Mouse (Mus musculus): ENCODE results near the gene Vrk2. TPM values are rescaled to one million over a fixed set of nuclear protein-coding genes. Genes with fewer than 3 reads are reported as not detected.
A peak's percentile ranks its signal among the peaks of the same experiment; 100 is the strongest.

Gene Vrk2
- total RNA-seq (2022) = 1 to 10 TPM; 2.6 to 5.1 (median 3.4) TPM

GRCm38 (mm10) chr11:26593061-26594059, at the start of gene Vrk2, which contains the start of gene Gm6899:
TSS of gene Vrk2 (minus strand) at chr11:26593999.
TSS of gene Gm6899 (plus strand) at chr11:26593241.
- peak; percentile 8 to 26 for DNase-seq (ENCODE audit: low spot score in 2 of 2)

GRCm38 (mm10) chr11:26642141-26642540, 48.3 kb upstream of the Vrk2 start:
- no peak for DNase-seq (ENCODE audit: low spot score in 2 of 2)

- no peak for DNase-seq (ENCODE audit: low spot score in 2 of 2)
These were observed 46.6 kb upstream of the Vrk2 start for GRCm38 (mm10) chr11:26640314-26640785.

- no peak for DNase-seq (ENCODE audit: low spot score in 2 of 2)
These were observed 42.4 kb upstream of the Vrk2 start for GRCm38 (mm10) chr11:26636239-26636638.

GRCm38 (mm10) chr11:26622727-26623126, 28.9 kb upstream of the Vrk2 start:
- no peak for DNase-seq (ENCODE audit: low spot score in 2 of 2)

DNA sequence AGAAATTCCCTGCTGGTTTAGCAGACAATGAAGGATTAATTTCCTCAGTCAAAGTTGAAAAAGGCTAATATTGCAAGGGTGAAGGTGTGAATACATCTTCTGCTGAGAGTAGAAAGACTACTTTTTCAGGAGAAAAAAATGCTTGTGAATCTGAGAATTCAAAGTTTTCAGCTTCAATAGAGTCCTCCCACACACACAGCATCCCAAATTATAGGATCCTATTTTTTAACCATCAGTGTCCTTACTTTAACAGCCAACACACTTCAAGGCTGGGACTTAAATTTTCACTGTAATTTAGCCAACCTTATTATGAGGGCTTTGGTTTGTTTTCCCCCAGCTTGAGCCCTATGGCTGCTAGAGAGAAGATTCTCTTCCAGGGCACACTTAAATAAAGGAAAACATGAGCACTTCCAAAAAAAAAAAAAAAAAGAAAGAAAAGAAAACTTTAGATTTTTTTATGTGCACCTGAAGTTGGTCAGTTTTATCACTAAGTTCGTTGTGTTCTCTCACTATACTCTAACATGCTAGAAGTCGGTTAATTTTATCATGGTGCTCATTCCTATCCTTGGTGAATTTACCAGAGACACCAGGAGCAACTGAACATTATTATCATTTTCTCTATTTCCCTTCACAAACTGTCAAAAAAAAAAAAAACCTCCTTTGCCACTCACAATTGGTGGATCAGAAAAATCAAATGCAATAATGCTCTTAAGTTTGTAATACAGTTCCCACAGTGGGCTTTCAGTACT, 24.9 kb upstream of the Vrk2 start:
- no peak for DNase-seq (ENCODE audit: low spot score in 2 of 2)

DNA sequence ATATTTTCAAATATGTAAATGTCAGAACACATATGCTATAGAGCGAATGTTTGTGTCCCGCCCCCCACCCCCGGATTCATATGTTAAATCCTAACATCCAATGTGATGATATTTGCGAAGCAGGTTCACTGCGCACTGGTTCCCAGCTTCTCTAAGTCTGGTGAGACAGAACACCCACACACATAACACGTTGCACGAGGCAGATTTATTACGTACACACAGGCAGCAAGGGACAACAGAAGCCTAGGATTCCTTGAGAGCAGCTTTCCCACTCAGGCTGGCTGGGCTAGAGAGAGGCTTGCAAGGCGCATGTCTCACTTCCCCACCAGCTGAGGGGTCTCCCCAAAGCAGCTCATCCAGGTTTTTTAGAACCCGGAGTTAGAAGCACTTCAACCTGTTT, 15.0 kb upstream of the Vrk2 start:
- peak; percentile 25 to 26 for DNase-seq (ENCODE audit: low spot score in 2 of 2)

DNA sequence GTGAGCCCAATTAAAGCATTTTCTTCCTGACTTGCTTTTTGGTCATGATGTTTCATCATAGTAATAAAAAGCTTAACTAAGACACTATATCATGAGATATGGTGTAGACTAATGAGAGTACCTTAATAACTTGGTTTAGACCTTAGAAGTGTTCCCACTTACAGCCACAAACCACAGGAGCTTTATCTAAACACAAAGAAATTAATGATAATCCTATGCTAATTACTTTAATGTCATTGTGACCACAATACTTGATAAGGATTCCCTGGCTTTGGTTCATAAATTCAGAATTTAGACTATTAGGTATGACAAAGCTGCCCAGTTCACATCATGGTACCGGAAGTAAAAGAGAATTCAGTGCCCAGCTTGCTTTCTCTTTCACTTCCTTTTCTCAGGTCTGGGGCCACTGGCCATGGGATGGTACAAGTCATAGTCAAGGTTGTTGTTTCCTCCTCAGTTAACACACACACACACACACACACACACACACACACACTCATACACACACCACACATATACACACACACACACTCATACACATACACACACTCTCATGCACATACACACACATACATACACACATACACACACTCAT, 10.4 kb upstream of the Vrk2 start:
- no peak for DNase-seq (ENCODE audit: low spot score in 2 of 2)

DNA sequence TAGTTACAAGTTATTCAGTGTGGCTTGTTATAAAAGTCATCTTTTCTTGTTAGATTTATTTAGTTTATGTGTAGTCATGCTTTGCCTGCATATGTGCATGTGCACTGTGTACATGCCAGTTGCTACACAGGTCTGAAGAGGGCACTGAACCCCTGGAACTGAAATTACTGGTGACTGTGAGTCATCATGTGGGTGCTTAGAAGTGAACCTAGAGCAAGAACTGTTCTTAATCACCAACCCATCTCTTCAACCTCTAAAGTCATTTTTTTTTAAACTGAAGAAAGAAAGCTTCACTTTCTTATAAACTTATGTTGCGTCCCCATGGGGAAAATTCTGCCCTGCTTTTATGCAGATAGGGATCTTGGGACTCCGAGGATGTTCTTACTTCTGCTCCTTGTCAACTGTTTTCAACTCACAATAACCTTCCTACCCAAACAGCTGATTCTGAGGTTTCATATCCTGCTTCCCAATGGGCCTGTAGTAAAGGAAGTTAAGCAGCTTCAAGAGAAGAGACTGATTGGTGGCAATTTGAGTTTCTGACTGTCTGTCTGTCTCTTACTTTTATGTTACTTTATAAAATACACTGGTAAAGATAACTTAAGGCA, 7.9 kb upstream of the Vrk2 start:
- no peak for DNase-seq (ENCODE audit: low spot score in 2 of 2)

- DNase-seq (ENCODE audit: low spot score in 2 of 2) = no peak
These were observed 6.9 kb upstream of the Vrk2 start for GRCm38 (mm10) chr11:26600692-26601091.

GRCm38 (mm10) chr11:26598876-26599275, 5.1 kb upstream of the Vrk2 start:
- no peak for DNase-seq (ENCODE audit: low spot score in 2 of 2)

- no peak for DNase-seq (ENCODE audit: low spot score in 2 of 2)
These were observed 4.0 kb upstream of the Vrk2 start for GRCm38 (mm10) chr11:26597761-26598160.

- no peak for DNase-seq (ENCODE audit: low spot score in 2 of 2)
These were observed 3.3 kb upstream of the Vrk2 start for GRCm38 (mm10) chr11:26597145-26597544.

GRCm38 (mm10) chr11:26596186-26596585, 2.4 kb upstream of the Vrk2 start:
- DNase-seq (ENCODE audit: low spot score in 2 of 2) = no peak

DNA sequence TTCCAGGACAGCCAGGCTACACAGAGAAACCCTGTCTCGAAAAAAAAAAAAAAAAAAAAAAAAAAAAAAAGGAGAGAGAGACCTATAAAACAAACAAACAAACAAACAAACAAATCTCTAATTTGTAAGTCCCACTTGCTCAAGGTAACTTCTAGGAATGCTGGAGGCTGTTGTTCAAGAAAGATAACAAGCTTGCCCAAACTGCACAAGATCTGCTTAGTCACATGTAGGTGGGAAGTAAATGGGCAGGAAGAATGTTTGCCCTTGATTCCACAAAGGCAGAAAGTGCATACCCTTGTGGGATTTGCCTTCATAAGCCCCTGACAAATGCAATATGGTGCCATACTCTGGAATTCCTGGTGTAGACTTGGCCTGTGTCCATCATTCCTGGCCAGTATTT, 688 bp upstream of the Vrk2 start:
- DNase-seq (ENCODE audit: low spot score in 2 of 2) = no peak

DNA sequence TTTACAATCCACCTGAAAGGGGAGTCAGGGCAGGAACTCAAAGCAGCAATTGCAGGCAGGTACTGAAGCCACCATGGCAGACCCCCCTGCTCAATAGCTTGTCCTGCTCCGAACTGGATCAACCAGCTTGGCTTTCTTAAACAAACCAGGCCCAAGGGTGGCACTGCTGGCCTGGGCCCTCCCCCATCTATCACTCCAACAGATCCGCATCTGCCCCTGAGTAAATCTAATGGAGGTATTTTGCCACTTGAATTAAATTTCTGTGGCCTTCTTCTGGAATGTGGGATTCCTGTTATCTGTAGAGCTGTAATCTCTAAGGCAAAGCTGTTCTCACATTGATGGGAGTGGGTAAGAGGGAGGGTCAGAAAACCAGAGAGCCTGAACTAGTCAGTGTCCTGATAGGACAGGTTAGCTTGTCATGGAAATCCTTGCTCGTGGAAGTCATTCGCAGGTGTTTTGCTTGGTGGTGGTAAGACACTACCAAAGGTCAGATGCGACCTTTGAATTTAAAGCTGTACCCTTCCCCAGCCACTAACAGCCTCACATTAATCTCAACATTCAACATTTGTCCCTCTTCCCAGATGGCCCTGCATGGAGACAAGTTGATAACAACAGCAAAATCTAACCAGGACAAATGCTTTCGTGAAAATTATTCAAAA, 1.3 kb downstream of the Vrk2 start:
- no peak for DNase-seq (ENCODE audit: low spot score in 2 of 2)

DNA sequence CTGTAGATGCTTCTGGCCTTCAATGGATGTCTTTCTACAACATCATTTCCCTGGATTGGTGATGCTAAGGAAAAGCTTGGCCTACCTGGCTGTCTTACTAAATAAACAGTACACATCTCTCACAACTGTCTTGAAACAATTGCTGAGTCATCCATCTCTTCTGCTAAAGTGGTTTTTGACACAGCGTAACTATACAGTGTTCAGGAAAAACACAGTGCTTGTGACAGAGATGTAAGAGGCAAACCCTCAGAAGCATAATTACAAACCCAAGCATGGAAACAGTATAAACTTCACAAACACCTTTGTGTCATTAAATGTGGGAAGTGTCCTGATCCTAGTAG, 6.6 kb downstream of the Vrk2 start:
- DNase-seq (ENCODE audit: low spot score in 2 of 2) = no peak

GRCm38 (mm10) chr11:26586367-26587183, 7.2 kb downstream of the Vrk2 start:
- DNase-seq (ENCODE audit: low spot score in 2 of 2) = peak; percentile 26 to 54

DNA sequence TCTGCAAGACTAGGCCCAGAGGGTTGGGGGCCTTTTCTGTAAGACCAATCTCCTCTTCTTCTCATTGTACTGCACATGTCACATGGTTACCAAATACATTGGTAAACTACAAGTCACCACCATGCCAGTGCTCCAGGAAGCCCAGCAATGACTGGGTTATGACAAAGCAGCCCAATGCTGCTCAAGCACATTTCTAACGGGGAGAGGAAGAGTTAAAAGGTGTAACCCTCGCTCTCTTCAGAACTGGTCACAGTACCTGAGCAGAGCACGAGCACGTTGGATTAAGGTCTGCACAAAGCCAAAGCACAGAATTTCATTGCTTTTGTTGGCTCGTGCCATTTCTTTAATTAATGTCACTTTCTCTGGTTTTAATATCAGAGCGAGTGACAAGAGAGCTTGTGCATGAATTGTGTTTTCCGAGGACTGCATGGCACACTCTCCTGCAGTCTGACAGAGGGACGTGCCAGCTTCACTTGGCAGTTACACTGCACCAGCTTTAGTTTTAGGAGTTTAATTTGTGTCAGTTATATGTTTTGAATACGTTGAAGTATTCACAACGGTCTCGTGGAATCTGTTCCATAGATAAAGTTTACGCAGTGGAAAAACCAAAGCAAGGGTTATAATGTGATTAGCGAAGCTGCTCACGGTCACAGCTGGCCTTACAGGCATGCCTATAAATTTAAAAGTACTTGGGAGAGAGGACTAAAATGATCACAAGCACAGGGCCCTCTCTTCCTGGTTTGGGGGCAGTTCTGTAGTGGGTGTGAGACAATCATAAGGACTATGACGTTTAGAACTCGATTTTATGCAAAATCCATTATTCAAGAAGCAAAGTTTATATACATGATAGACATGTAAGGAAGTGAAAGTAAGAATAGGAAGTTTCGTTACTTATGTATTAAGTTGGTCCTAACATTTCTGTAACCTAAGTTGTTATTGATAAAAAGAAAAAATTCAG, 8.1 kb downstream of the Vrk2 start:
- peak in 1 of 2 experiments; percentile 8 for DNase-seq (ENCODE audit: low spot score in 2 of 2)
